Mouse (Mus musculus) liver, postnatal 0 days (tissue): Measurements from ENCODE around the gene Gm21188. TPM values are rescaled to one million over a fixed set of nuclear protein-coding genes. Genes with fewer than 3 reads are reported as not detected.
"Not testable (repeated sequence)": the region's sequence is repeated elsewhere in the genome, so short reads cannot be mapped to it uniquely, and the experiment has no call there.

Experiments
- ATAC-seq: fragments of 200-750 bp; cut with Nextera tagmentation; 2 replicates; pipeline ENCODE4 v1.8.0; 2017; ENCODE audit warnings: mild to moderate bottlenecking, moderate library complexity
- DNase-seq: peaks from one replicate; pipeline ENCODE4 v3.0.0-alpha.2; 2016
- H3K27ac ChIP-seq: fragments of 300-500 bp; sonication (generic); 2 replicates; pipeline ENCODE4 v1.5.1; 2014; ENCODE audit warnings: antibody characterized with exemption, moderate library complexity, mild to moderate bottlenecking, low read depth
- H3K27me3 ChIP-seq: fragments of 300-500 bp; sonication (generic); 2 replicates; pipeline ENCODE4 v1.6.1; 2014; ENCODE audit warnings: low read length, control low read depth, mixed read lengths; ENCODE audit not compliant: insufficient read depth
- H3K36me3 ChIP-seq: fragments of 300-500 bp; sonication (generic); replicated peaks from 2 replicates; pipeline ENCODE4 v1.6.1; 2014; ENCODE audit warnings: mild to moderate bottlenecking, control low read depth, low read length, moderate library complexity, mixed read lengths; ENCODE audit not compliant: insufficient read depth
- H3K4me1 ChIP-seq: fragments of 300-500 bp; sonication (generic); 2 replicates; pipeline ENCODE4 v1.6.1; 2014; ENCODE audit warnings: antibody characterized with exemption, mild to moderate bottlenecking, control low read depth; ENCODE audit not compliant: insufficient read depth
- H3K4me2 ChIP-seq: fragments of 300-500 bp; sonication (generic); 2 replicates; pipeline ENCODE4 v1.6.1; 2014; ENCODE audit warnings: low read depth, mild to moderate bottlenecking, low read length, moderate library complexity, mixed read lengths
- H3K4me3 ChIP-seq: fragments of 300-500 bp; sonication (generic); 2 replicates; pipeline ENCODE4 v1.5.1; 2014; ENCODE audit warnings: low read depth, low read length
- H3K9ac ChIP-seq: fragments of 300-500 bp; sonication (generic); replicated peaks from 2 replicates; pipeline ENCODE4 v1.6.1; 2014; ENCODE audit warnings: mild to moderate bottlenecking, moderate library complexity
- H3K9me3 ChIP-seq: fragments of 300-500 bp; sonication (generic); 2 replicates; pipeline ENCODE4 v1.6.1; 2016; ENCODE audit warnings: mild to moderate bottlenecking, control low read depth, low read length, mixed read lengths
- CTCF ChIP-seq: sonication (generic); IDR thresholded peaks from 2 replicates; pipeline ENCODE4 v1.5.1; 2016; ENCODE audit warnings: antibody characterized with exemption, low read depth
- WGBS: fragments of 180-500 bp; shearing (Covaris S2); extraction: QIAGEN DNeasy Blood & Tissue Kit; methylation state at CpG from one replicate; pipeline ENCODE4 v1.1.7; 2014; ENCODE audit not compliant: insufficient replicate concordance; 5-methylcytosine and 5-hydroxymethylcytosine counted together
- polyA plus RNA-seq: library from polyadenylated mRNA; unstranded; fragments of >200 nt; fragmentation: Nextera tagmentation; extraction: Ambion mirVana; gene quantifications from 2 replicates; pipeline ENCODE4 v1.2.1, GENCODE M21; 2015

Gene Gm21188
- polyA plus RNA-seq, 1 experiment from 2014 or later, result 1.3 TPM

DNA sequence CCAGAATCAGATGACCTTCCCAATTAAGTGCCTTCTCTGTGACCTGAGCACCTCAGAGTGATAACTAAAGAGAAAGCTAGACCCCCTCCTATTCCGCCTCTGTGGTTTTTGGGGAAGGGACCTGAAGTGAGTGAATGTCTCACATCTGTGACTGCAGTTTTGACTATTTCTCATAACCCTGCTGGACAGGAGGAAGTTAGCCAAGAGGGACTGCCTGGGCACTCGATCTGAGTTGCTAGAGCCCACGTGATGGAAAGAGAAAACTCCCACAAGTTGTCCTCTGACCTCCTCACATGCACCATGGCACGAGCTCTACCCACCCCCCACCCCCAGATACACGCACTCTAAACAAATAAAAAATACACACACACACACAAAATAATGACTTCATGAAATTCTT is 3.4 kb downstream of the Gm21188 start:
- H3K4me3 ChIP-seq, H3K27ac ChIP-seq, H3K36me3 ChIP-seq, DNase-seq, H3K4me1 ChIP-seq, H3K9ac ChIP-seq, ATAC-seq, H3K9me3 ChIP-seq, H3K27me3 ChIP-seq, H3K4me2 ChIP-seq: not testable (repeated sequence)
- WGBS, result no CpG with 5 or more reads among the region's 5 CpGs

DNA sequence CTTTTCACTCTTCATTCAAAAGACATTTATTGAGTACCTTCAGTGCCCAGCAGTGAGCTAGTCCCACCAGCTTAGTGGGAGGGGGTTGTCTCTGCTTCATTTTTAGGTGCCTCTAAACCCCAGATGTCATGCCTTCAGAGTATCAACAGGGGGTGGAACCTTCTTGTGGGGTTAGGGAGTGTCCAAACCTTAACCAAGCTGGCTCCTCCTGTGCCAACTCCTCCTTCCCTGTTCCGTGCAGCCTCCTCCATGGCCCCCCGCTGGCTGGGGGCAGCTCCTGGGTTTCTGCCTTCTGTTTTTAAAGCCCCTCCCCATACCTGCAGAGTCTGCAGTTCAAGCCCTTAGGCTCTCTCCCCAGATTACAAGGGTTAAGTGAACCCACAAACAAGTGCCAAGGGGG is 3.8 kb downstream of the Gm21188 start:
- H3K36me3 ChIP-seq, H3K9ac ChIP-seq, H3K9me3 ChIP-seq, H3K27me3 ChIP-seq, H3K4me2 ChIP-seq, H3K4me3 ChIP-seq, DNase-seq, H3K4me1 ChIP-seq, H3K27ac ChIP-seq, ATAC-seq: not testable (repeated sequence)
- WGBS, result no CpG with 5 or more reads among the region's 2 CpGs

DNA sequence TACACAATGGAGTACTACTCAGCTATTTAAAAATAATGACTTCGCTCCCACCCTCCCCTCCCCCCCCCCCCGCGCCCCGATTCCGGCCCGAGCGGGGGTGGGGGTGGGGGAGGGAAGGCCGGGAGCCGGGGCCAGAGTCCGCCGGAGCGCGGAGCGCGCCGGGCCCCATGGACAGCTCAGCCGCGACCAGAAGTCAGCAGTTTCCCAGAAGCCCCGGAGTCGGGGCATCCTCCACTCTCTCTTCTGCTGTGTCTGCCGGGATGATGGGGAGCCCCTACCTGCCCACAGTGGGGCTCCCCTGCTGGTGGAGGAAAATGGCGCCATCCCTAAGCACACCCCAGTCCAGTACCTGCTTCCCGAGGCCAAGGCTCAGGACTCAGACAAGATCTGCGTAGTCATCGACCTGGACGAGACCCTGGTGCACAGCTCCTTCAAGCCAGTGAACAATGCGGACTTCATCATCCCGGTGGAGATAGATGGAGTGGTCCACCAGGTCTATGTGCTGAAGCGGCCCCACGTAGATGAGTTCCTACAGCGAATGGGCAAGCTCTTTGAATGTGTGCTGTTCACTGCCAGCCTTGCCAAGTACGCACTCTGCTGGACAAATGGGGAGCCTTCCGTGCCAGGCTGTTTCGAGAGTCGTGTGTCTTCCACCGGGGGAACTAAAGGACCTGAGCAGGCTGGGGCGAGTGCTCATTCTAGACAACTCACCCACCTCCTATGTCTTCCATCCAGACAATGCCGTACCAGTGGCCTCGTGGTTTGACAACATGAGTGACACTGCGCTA is 5.4 kb downstream of the Gm21188 start:
- H3K36me3 ChIP-seq, H3K27ac ChIP-seq, H3K4me2 ChIP-seq, H3K4me3 ChIP-seq, H3K9ac ChIP-seq, H3K27me3 ChIP-seq, H3K4me1 ChIP-seq, ATAC-seq, H3K9me3 ChIP-seq, DNase-seq: not testable (repeated sequence)
- WGBS, result under 1% methylated on average over 7 of the region's 40 CpGs

DNA sequence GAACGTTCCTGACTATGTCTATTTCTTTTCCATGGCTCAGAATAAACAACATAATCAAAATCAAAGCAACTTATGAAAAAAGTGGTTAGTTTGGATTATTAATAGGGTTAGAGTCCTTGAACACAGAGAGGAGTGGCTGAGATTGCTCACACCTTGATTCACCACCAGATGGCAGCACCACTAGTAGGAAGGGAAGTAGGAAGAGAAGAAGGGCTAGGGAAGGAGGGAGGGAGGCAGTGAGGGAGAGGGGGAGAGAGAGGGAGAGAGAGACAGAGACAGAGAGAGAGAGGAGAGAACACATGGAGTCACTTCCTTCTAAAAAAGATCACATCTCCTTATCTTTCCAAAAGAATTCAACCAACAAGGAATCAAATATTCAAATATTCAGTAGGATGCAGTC is 10.8 kb downstream of the Gm21188 start:
- H3K4me1 ChIP-seq, H3K27me3 ChIP-seq, DNase-seq, H3K9ac ChIP-seq, H3K4me3 ChIP-seq, H3K27ac ChIP-seq, ATAC-seq, H3K9me3 ChIP-seq, H3K36me3 ChIP-seq, H3K4me2 ChIP-seq: not testable (repeated sequence)
- peak; percentile 49 for TF ChIP-seq CTCF
- WGBS, result no CpG with 5 or more reads among the region's 1 CpGs

DNA sequence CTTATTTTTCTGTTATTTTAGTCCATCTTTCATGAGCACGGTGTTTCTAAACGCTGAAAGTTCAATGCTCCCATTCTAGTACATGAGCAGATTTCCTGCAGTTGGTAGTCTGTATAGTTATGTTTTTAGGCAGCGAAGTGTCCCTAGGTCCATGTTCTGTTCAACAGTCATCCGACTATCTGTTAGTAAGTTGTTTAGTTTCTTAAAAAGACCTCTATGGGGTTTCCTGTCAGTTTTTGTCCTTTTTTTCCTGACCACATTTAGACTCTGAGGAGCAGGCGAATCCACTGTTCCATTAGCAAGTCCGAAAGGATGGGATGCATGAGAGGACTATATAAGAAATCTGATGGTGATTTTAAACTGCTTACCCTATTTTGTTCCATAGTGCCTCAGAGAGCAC is 14.1 kb downstream of the Gm21188 start:
- not testable (repeated sequence) for H3K9me3 ChIP-seq, ATAC-seq, H3K27me3 ChIP-seq, H3K27ac ChIP-seq, DNase-seq, H3K4me2 ChIP-seq, H3K36me3 ChIP-seq, H3K4me3 ChIP-seq, H3K4me1 ChIP-seq, H3K9ac ChIP-seq
- 13% methylated on average over 6 of the region's 6 CpGs for WGBS

DNA sequence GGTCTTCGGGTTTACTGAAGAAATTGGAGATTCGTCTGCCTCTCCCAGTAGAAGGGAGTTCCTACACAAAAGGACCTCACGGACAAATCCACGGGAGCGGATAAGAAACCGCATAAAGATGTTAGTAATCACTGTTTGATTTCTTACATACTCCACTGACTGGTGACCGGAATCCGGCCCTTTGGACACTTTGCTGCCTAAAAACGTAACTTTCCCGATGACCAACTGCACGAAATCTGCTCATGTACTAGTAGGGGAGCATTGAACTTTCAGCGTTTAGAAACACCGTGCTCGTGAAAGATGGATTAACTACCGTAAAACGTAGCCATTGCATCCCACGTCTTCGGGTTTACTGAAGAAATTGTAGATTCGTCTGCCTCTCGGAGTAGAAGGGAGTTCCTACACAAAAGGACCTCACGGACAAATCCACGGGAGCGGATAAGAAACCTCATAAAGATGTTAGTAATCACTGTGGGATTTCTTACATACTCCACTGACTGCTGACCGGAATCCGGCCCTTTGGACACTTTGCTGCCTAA is 15.3 kb downstream of the Gm21188 start:
- H3K4me2 ChIP-seq, ATAC-seq, DNase-seq, H3K9me3 ChIP-seq, H3K4me3 ChIP-seq, H3K9ac ChIP-seq, H3K27me3 ChIP-seq, H3K27ac ChIP-seq, H3K4me1 ChIP-seq, H3K36me3 ChIP-seq: not testable (repeated sequence)
- 3% methylated on average over 23 of the region's 25 CpGs for WGBS

DNA sequence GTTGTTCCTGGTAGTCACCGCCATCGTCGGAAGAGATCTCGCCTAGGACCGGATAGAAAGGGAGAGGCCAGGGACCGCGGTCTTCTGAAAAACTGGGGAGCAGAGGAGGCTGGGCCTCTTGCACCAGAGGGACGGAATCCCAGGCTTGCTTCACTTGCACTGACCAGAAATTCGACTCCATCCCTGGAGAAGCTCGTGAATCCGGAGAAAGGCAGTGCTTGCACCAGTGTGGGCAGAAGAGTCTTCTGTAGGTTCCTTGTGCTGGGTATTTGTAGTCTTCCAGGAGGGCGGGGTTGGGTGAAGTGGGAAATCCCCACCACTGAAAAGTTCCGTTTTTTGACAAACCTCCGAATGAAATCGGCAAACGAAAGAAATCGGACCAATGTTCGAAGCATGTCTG is 16.8 kb downstream of the Gm21188 start:
- DNase-seq, H3K27ac ChIP-seq, H3K9ac ChIP-seq, H3K27me3 ChIP-seq, H3K36me3 ChIP-seq, ATAC-seq, H3K4me3 ChIP-seq, H3K4me1 ChIP-seq, H3K9me3 ChIP-seq, H3K4me2 ChIP-seq: not testable (repeated sequence)
- 5% methylated on average over 7 of the region's 18 CpGs for WGBS

DNA sequence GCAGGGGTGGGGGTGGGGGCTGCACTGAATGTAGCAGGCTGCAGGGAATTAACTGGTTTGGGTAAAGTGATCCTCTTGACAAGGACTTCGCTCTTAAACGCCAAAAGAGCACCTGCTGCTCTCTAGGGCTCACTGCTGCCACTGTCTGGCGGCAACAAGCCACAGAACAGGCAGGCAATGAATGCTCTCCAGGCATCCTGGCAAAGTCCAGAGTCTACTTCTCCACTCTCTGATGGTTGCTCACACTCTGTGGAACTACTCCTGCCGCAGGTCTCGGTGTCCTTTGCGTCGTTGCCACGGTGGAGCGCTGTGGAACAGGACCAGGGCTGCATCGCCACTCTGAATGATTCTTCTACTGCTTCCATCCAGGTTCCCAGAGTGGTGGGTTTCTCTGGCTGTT is 17.4 kb downstream of the Gm21188 start:
- H3K36me3 ChIP-seq, H3K27me3 ChIP-seq, H3K27ac ChIP-seq, H3K4me3 ChIP-seq, H3K9me3 ChIP-seq, H3K4me1 ChIP-seq, H3K9ac ChIP-seq, DNase-seq, H3K4me2 ChIP-seq: not testable (repeated sequence)
- ATAC-seq, result peak; percentile 56; the same call in 1 of the 2 replicates
- WGBS, result 6% methylated on average over 3 of the region's 10 CpGs

DNA sequence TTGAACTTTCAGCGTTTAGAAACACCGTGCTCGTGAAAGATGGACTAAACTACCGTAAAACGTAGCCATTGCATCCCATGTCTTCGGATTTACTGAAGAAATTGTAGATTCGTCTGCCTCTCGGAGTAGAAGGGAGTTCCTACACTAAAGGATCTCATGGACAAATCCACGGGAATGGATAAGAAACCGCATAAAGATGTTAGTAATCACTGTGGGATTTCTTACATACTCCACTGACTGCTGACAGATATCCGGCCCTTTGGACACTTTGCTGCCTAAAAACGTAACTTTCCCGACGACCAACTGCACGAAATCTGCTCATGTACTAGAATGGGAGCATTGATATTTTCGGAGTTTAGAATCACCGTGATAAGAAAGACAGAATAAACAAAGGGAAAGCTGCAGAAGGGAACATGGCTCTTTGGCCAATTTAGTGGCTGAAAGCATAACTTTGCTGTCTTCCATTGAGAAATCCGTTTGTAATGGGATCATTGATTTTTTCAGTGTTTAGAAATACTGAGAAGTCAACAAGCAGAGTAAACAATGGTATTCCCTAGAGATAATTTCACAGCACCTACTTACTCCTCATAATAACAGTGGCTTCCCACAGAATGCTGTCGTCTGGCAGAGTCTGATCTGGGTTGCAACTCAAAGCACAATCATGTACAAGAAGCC is 18.3 kb downstream of the Gm21188 start:
- not testable (repeated sequence) for H3K27me3 ChIP-seq, H3K36me3 ChIP-seq, H3K9ac ChIP-seq, H3K27ac ChIP-seq, ATAC-seq, DNase-seq, H3K4me2 ChIP-seq, H3K4me3 ChIP-seq, H3K4me1 ChIP-seq, H3K9me3 ChIP-seq
- WGBS, result 3% methylated on average over 16 of the region's 19 CpGs
